ENCODE assay signal across 8 mouse cellular contexts in genomic region chr11:108215466-108215865, GRCm38 (mm10).
DNase-seq lines count a peak whose midpoint lies in the region; ATAC-seq lines count a peak whose summit lies in the region.

No protein-coding gene starts in this region.

- H3K4me3 ChIP-seq in heart, embryonic 11.5 days (ENCODE audit: low read depth, low read length): no peak overlapping the region

- WGBS in heart, embryonic 11.5 days (ENCODE audit: insufficient replicate concordance): 54% methylated on average over 8 of the region's 8 CpGs

- 0 out of 2 replicates have a peak overlapping the region, but pooled peaks have one; percentile 29 for H3K27ac ChIP-seq in heart, embryonic 11.5 days (ENCODE audit: low read depth, low read length)

- H3K27me3 ChIP-seq in heart, embryonic 11.5 days (ENCODE audit: control insufficient read depth, insufficient read depth, low read length): no peaks in the 10 kb centered on the region

- H3K9ac ChIP-seq in heart, embryonic 11.5 days (ENCODE audit: low read depth, low read length): no peak overlapping the region

- peak; percentile 29 for DNase-seq in right cerebral cortex, adult 18-20 months
- no peak for DNase-seq in right cerebral cortex, postnatal 4 days
- peak; percentile 43 to 64 for DNase-seq in adrenal gland, postnatal 36 days
- DNase-seq in kidney, postnatal 10 days: peak; percentile 65
- DNase-seq in ovary, postnatal 36 days (ENCODE audit: low spot score): peak; percentile 34
- DNase-seq in embryo, embryonic 10 days (ENCODE audit: low spot score): no peak
- no peak for DNase-seq in cerebellum, adult 11-12 months

- no peaks in the 10 kb centered on the region for H3K36me3 ChIP-seq in heart, embryonic 11.5 days (ENCODE audit: control insufficient read depth, insufficient read depth, low read length)

- no peak overlapping the region for H3K4me2 ChIP-seq in heart, embryonic 11.5 days

- H3K4me1 ChIP-seq in heart, embryonic 11.5 days (ENCODE audit: control insufficient read depth, insufficient read depth, low read length): peaks cover 17% of the 10 kb centered on the region

- no peaks in the 10 kb centered on the region for H3K9me3 ChIP-seq in heart, embryonic 11.5 days (replicated peaks; ENCODE audit: control insufficient read depth, low read length)

- ATAC-seq in heart, embryonic 11.5 days (replicated peaks; ENCODE audit: insufficient number of reproducible peaks, low FRiP score, low TSS enrichment): 0 out of 2 replicates have a peak, but pooled peaks have one; percentile 52

Comparison
In these comparisons a context has a peak if more than half of its experiments do, and no peak if none do; other contexts are left out.
1. DNase-seq: peak in right cerebral cortex, adult 18-20 months (single experiment), adrenal gland, postnatal 36 days (2 of 2), kidney, postnatal 10 days (single experiment) and ovary, postnatal 36 days (single experiment); none in right cerebral cortex, postnatal 4 days (single experiment), embryo, embryonic 10 days (single experiment) and cerebellum, adult 11-12 months (single experiment).